Mouse (Mus musculus) fibroblast of lung, adult 2 months (primary cell): ENCODE results near the gene Creb3l2.
"Not testable (repeated sequence)": the region's sequence is repeated elsewhere in the genome, so short reads cannot be mapped to it uniquely, and the experiment has no call there.

Experiments used
- DNase-seq: peaks from one replicate; pipeline ENCODE4 v3.0.0-alpha.2; 2011; ENCODE audit warnings: low read depth

Gene Creb3l2

GRCm38 (mm10) chr6:37442041-37442667 is at the start of gene Creb3l2:
Gene Creb3l2, minus strand, starts transcription at chr6:37442146.
- peak; percentile 100 for DNase-seq

- DNase-seq, result no peak
These were observed 44.6 kb upstream of the Creb3l2 start for GRCm38 (mm10) chr6:37486502-37486901.

- no peak for DNase-seq
These were observed 42.7 kb upstream of the Creb3l2 start for GRCm38 (mm10) chr6:37484588-37485070.

GRCm38 (mm10) chr6:37483262-37483661 is 41.3 kb upstream of the Creb3l2 start:
- no peak for DNase-seq

GRCm38 (mm10) chr6:37481147-37481546 is 39.2 kb upstream of the Creb3l2 start:
- no peak for DNase-seq

- no peak for DNase-seq
These were observed 38.1 kb upstream of the Creb3l2 start for GRCm38 (mm10) chr6:37480008-37480407.

- no peak for DNase-seq
These were observed 36.5 kb upstream of the Creb3l2 start for GRCm38 (mm10) chr6:37478481-37478880.

- DNase-seq, result no peak
These were observed 31.9 kb upstream of the Creb3l2 start for GRCm38 (mm10) chr6:37473674-37474342.

GRCm38 (mm10) chr6:37470216-37470615 is 28.3 kb upstream of the Creb3l2 start:
- no peak for DNase-seq

- DNase-seq, result no peak
These were observed 23.9 kb upstream of the Creb3l2 start for GRCm38 (mm10) chr6:37465847-37466246.

- DNase-seq, result no peak
These were observed 23.4 kb upstream of the Creb3l2 start for GRCm38 (mm10) chr6:37465356-37465755.

- DNase-seq, result no peak
These were observed 22.6 kb upstream of the Creb3l2 start for GRCm38 (mm10) chr6:37464585-37464984.

- peak; percentile 73 for DNase-seq
These were observed 21.9 kb upstream of the Creb3l2 start for GRCm38 (mm10) chr6:37463517-37464482.

- DNase-seq, result no peak
These were observed 18.7 kb upstream of the Creb3l2 start for GRCm38 (mm10) chr6:37460681-37461080.

- not testable (repeated sequence) for DNase-seq
These were observed 17.7 kb upstream of the Creb3l2 start for GRCm38 (mm10) chr6:37459656-37460055.

- no peak for DNase-seq
These were observed 16.2 kb upstream of the Creb3l2 start for GRCm38 (mm10) chr6:37457990-37458655.

GRCm38 (mm10) chr6:37455540-37455939 is 13.6 kb upstream of the Creb3l2 start:
- DNase-seq, result no peak

- DNase-seq, result no peak
These were observed 11.1 kb upstream of the Creb3l2 start for GRCm38 (mm10) chr6:37453047-37453446.

GRCm38 (mm10) chr6:37451664-37452063 is 9.7 kb upstream of the Creb3l2 start:
- DNase-seq, result no peak

GRCm38 (mm10) chr6:37447704-37448466 is 5.9 kb upstream of the Creb3l2 start:
- peak; percentile 41 for DNase-seq

GRCm38 (mm10) chr6:37442781-37443180 is 835 bp upstream of the Creb3l2 start:
- DNase-seq, result no peak
